Mouse (Mus musculus) cerebellum, adult 2 months (tissue): ENCODE data around the gene Dtl. TPM values are rescaled to one million over a fixed set of nuclear protein-coding genes. Genes with fewer than 3 reads are reported as not detected.

Experiments
- DNase-seq, 2 experiments: peaks; one replicate each; pipeline ENCODE4 v3.0.0; 2021
- H3K27ac ChIP-seq: fragments of 200-500 bp; 2 replicates; pipeline ENCODE4 v1.5.1; 2012; ENCODE audit warnings: low read length, control low read depth, inconsistent platforms; ENCODE audit not compliant: insufficient read depth
- H3K27me3 ChIP-seq: fragments of 200-500 bp; 2 replicates; pipeline ENCODE4 v1.6.1; 2012; ENCODE audit warnings: inconsistent platforms, mild to moderate bottlenecking, low read length, moderate library complexity; ENCODE audit not compliant: control insufficient read depth, insufficient read depth
- H3K4me1 ChIP-seq: fragments of 200-500 bp; 2 replicates; pipeline ENCODE4 v1.6.1; 2011; ENCODE audit warnings: low read length; ENCODE audit not compliant: control insufficient read depth, insufficient read depth
- H3K4me3 ChIP-seq: fragments of 200-500 bp; replicated peaks from 2 replicates; pipeline ENCODE3; 2011; ENCODE audit warnings: mild to moderate bottlenecking, low read depth, low read length, control low read depth; ENCODE audit not compliant: insufficient read depth
- CTCF ChIP-seq: fragments of 200-500 bp; IDR thresholded peaks from 2 replicates; pipeline ENCODE4 v1.5.1; 2011; ENCODE audit warnings: low read depth, mild to moderate bottlenecking, control low read depth, low read length, moderate library complexity, borderline replicate concordance; ENCODE audit not compliant: insufficient read depth
- POLR2A ChIP-seq: fragments of 200-500 bp; IDR thresholded peaks from 2 replicates; pipeline ENCODE4 v1.6.1; 2011; ENCODE audit warnings: low read length, control low read depth, borderline replicate concordance; ENCODE audit not compliant: insufficient read depth
- WGBS: fragments of 180-500 bp; shearing (Covaris S2); methylation state at CpG from one replicate; pipeline ENCODE4 v1.1.7; 2018; 5-methylcytosine and 5-hydroxymethylcytosine counted together
- polyA plus RNA-seq: library from polyadenylated mRNA; depleted of rRNA; stranded (reverse); fragments of >200 nt; gene quantifications from 2 replicates; pipeline ENCODE4 v1.2.3, GENCODE M21; 2012

Dtl gene
- polyA plus RNA-seq, 1 experiment: 0.16 TPM

GRCm38 (mm10) chr1:191592016-191592720 is 16.8 kb upstream of the Dtl start:
- no peak for TF ChIP-seq CTCF
- no peak for DNase-seq
- H3K27ac ChIP-seq: no peak overlapping the region
- H3K4me1 ChIP-seq: no peaks in the 10 kb centered on the region
- H3K4me3 ChIP-seq: no peak overlapping the region
- 66% methylated on average over 12 of the region's 12 CpGs for WGBS
- no peaks in the 10 kb centered on the region for H3K27me3 ChIP-seq

- no peak overlapping the region for H3K27ac ChIP-seq
- H3K4me1 ChIP-seq: no peaks in the 10 kb centered on the region
Measured at GRCm38 (mm10) chr1:191588749-191589148, 13.4 kb upstream of the Dtl start.

GRCm38 (mm10) chr1:191587062-191587461 is 11.7 kb upstream of the Dtl start:
- Histone ChIP-seq H3K4me1 (no peaks in the 10 kb centered on the region), H3K27me3 (no peaks in the 10 kb centered on the region), H3K27ac (no peak overlapping the region), H3K4me3 (no peak overlapping the region)
- no peak for DNase-seq
- no peak for TF ChIP-seq POLR2A
- no peak for TF ChIP-seq CTCF
- 94% methylated on average over 3 of the region's 3 CpGs for WGBS

More at GRCm38 (mm10) chr1:191588749-191589148, 13.4 kb upstream of the Dtl start:
- 97% methylated on average over 2 of the region's 2 CpGs for WGBS
- TF ChIP-seq POLR2A (no peak), CTCF (no peak)
- Histone ChIP-seq H3K4me3 (no peak overlapping the region), H3K27me3 (no peaks in the 10 kb centered on the region)
- DNase-seq: no peak

- TF ChIP-seq CTCF (no peak), POLR2A (no peak)
- no peaks in the 10 kb centered on the region for H3K4me1 ChIP-seq
- WGBS: 86% methylated on average over 2 of the region's 2 CpGs
Measured at GRCm38 (mm10) chr1:191585704-191586103, 10.4 kb upstream of the Dtl start.

GRCm38 (mm10) chr1:191584483-191584882 is 9.1 kb upstream of the Dtl start:
- TF ChIP-seq POLR2A (no peak), CTCF (no peak)
- DNase-seq: no peak
- Histone ChIP-seq H3K27ac (no peak overlapping the region), H3K27me3 (no peaks in the 10 kb centered on the region), H3K4me3 (no peak overlapping the region), H3K4me1 (no peaks in the 10 kb centered on the region)
- WGBS: 93% methylated on average over 4 of the region's 4 CpGs

More at GRCm38 (mm10) chr1:191585704-191586103, 10.4 kb upstream of the Dtl start:
- no peaks in the 10 kb centered on the region for H3K27me3 ChIP-seq
- no peak overlapping the region for H3K4me3 ChIP-seq
- no peak for DNase-seq
- H3K27ac ChIP-seq: no peak overlapping the region

- H3K27ac ChIP-seq: no peak overlapping the region
- WGBS: 97% methylated on average over 4 of the region's 4 CpGs
- no peak for DNase-seq
Measured at GRCm38 (mm10) chr1:191583836-191584235, 8.5 kb upstream of the Dtl start.

GRCm38 (mm10) chr1:191581641-191582040 is 6.3 kb upstream of the Dtl start:
- no peak overlapping the region for H3K4me3 ChIP-seq
- WGBS: 94% methylated on average over 4 of the region's 4 CpGs
- TF ChIP-seq CTCF (no peak), POLR2A (no peak)
- DNase-seq: no peak
- H3K27me3 ChIP-seq: no peaks in the 10 kb centered on the region
- H3K27ac ChIP-seq: no peak overlapping the region
- peaks cover 7% of the 10 kb centered on the region for H3K4me1 ChIP-seq

More at GRCm38 (mm10) chr1:191583836-191584235, 8.5 kb upstream of the Dtl start:
- Histone ChIP-seq H3K4me1 (no peaks in the 10 kb centered on the region; the same call in 1 of the 2 replicates), H3K27me3 (no peaks in the 10 kb centered on the region), H3K4me3 (no peak overlapping the region)
- TF ChIP-seq CTCF (no peak), POLR2A (no peak)

GRCm38 (mm10) chr1:191579524-191579923 is 4.2 kb upstream of the Dtl start:
- no peak overlapping the region for H3K4me3 ChIP-seq
- DNase-seq: no peak
- no peaks in the 10 kb centered on the region for H3K27me3 ChIP-seq
- 82% methylated on average over 3 of the region's 3 CpGs for WGBS
- TF ChIP-seq CTCF: no peak
- no peak for TF ChIP-seq POLR2A
- H3K4me1 ChIP-seq: peaks cover 10% of the 10 kb centered on the region
- no peak overlapping the region for H3K27ac ChIP-seq
